Mouse (Mus musculus) spleen, adult 18-20 months (tissue): ENCODE results near the gene Ppp1r8.

Experiments used
- DNase-seq, 2 experiments: peaks; one replicate each; pipeline ENCODE4 v3.0.0; 2022; ENCODE audit warnings: mixed read lengths in 2 of 2

Ppp1r8 gene

DNA sequence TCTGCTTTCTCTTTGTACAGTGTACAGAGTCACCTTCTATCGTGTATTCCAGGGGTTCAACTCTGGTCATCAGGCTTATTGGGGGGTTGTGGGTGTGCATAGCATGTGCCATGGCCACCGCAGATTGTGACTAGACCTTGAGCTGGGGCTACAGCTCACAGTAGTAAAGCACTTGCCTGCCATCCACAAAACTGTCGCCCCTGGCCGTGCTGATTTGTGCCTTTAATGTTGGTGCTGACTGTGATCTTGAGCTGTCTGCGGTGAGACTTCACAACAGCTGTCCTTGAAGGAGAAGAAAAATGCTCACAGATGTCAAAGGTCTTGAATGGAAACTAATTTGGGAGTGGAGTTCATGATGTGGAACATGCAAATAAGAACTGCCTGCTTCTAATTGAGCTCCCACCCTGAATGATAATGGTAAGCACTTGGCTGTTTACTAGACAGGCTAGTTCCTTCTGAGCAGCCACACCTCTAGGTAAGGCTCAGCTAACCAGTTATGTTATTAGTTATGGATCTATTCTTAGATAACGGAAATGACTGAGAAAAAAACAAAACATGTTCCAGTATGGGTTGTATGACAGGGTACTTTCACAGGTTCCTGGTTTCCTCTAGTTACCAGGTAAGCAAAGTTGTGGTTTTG lies 64.3 kb downstream of the Ppp1r8 start:
- DNase-seq, result peak in 1 of 2 experiments; percentile 8
